Mouse (Mus musculus): ENCODE data around the gene Dio1. TPM values are rescaled to one million over a fixed set of nuclear protein-coding genes. Genes with fewer than 3 reads are reported as not detected.

Gene Dio1
- total and polyA plus RNA-seq, 2 experiments from 2014 or later: not detected

DNA sequence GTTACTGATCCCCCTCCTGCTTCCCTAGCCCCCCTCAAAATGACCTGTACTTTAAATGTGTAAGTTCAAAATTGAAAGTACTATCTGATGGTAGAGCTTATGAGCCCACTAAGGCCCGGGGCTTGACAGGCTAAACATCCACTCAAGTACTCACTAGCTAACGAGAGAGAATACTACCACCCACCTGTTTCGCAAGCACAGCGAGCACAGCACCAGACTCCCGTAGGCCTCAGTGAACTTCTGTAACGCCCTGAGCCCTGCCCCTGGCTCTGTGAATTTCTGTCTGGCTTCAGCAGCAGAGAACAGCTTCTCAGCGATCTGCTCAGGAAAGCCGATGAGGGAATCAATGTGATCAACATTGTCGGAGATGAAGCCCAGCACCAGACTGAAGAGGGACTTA lies 59.9 kb downstream of the Dio1 start:
- WGBS: 82% methylated on average over 9 of the region's 9 CpGs
- Histone ChIP-seq H3K4me1 (ENCODE audit: insufficient read depth) (no peaks in the 10 kb centered on the region), H3K4me2 (ENCODE audit: low read depth) (no peak overlapping the region), H3K9me3 (ENCODE audit: low read length) (no peaks in the 10 kb centered on the region), H3K4me3 (ENCODE audit: low read depth, low read length) (no peak overlapping the region), H3K36me3 (ENCODE audit: insufficient read depth) (peaks cover 10% of the 10 kb centered on the region; the same call in 1 of the 2 replicates), H3K9ac (no peak overlapping the region), H3K27ac (ENCODE audit: low read depth, low read length) (no peak overlapping the region), H3K27me3 (ENCODE audit: insufficient read depth, low read length) (no peaks in the 10 kb centered on the region)
- ATAC-seq (no peak), DNase-seq (no peak)
- no peak for TF ChIP-seq CTCF (IDR thresholded peaks at IDR 0.05; ENCODE audit: low read depth)

DNA sequence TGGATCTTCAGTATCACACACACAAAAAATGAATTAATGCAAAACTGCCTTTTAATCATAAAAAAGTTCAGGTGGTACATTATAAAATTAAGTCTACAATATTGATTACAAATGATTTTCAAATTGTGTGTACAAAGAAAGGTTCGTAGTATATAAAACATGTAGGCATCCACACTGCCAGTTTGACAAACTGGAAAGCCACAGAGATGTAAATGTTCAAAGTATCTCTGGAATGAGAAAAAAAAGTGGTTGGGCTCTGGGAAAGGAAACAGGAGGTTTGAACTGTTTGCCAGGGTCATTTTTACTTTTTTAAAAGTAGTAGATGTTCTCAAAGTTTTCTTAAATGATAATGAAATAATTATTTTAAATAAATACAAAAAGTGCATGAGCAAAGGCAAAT lies 60.9 kb downstream of the Dio1 start:
- no peak overlapping the region for H3K4me3 ChIP-seq (ENCODE audit: low read depth, low read length)
- ATAC-seq (no peak), DNase-seq (no peak)
- H3K27me3 ChIP-seq (ENCODE audit: insufficient read depth, low read length): no peaks in the 10 kb centered on the region
- H3K4me1 ChIP-seq (ENCODE audit: insufficient read depth): no peaks in the 10 kb centered on the region
- H3K4me2 ChIP-seq (ENCODE audit: low read depth): no peak overlapping the region
- no peaks in the 10 kb centered on the region for H3K9me3 ChIP-seq (ENCODE audit: low read length)
- no peak for TF ChIP-seq CTCF (IDR thresholded peaks at IDR 0.05; ENCODE audit: low read depth)
- no peak overlapping the region for H3K27ac ChIP-seq (ENCODE audit: low read depth, low read length)
- 88% methylated on average over 1 of the region's 1 CpGs for WGBS
- H3K36me3 ChIP-seq (ENCODE audit: insufficient read depth): peaks cover 13% of the 10 kb centered on the region; the same call in 1 of the 2 replicates
- H3K9ac ChIP-seq: no peak overlapping the region

DNA sequence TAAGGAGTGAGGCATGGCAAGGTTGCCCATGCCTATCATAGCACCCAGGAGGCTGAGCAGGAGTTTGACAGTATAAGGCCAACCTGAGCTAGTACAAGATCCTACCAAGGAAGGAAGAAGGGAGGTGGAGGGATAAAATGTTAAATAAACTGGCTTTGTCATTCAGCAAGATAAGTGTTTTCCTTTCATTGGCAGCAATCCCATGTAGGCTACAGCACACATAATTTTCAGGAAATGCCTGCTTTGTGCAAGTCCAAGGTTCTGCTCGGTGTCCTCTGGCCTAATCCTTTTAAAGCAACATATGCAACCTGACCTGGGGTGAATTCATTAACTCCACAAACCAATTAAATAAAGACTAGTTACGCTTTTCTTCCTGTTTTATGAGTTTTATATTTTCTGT lies 61.6 kb downstream of the Dio1 start:
- Histone ChIP-seq H3K36me3 (ENCODE audit: insufficient read depth) (peaks cover 17% of the 10 kb centered on the region), H3K9ac (no peak overlapping the region), H3K4me2 (ENCODE audit: low read depth) (no peak overlapping the region), H3K27ac (ENCODE audit: low read depth, low read length) (no peak overlapping the region), H3K4me3 (ENCODE audit: low read depth, low read length) (no peak overlapping the region), H3K27me3 (ENCODE audit: insufficient read depth, low read length) (no peaks in the 10 kb centered on the region), H3K9me3 (ENCODE audit: low read length) (no peaks in the 10 kb centered on the region), H3K4me1 (ENCODE audit: insufficient read depth) (no peaks in the 10 kb centered on the region)
- ATAC-seq: no peak
- no peak for TF ChIP-seq CTCF (IDR thresholded peaks at IDR 0.05; ENCODE audit: low read depth)
- 56% methylated on average over 2 of the region's 2 CpGs for WGBS
- no peak for DNase-seq

DNA sequence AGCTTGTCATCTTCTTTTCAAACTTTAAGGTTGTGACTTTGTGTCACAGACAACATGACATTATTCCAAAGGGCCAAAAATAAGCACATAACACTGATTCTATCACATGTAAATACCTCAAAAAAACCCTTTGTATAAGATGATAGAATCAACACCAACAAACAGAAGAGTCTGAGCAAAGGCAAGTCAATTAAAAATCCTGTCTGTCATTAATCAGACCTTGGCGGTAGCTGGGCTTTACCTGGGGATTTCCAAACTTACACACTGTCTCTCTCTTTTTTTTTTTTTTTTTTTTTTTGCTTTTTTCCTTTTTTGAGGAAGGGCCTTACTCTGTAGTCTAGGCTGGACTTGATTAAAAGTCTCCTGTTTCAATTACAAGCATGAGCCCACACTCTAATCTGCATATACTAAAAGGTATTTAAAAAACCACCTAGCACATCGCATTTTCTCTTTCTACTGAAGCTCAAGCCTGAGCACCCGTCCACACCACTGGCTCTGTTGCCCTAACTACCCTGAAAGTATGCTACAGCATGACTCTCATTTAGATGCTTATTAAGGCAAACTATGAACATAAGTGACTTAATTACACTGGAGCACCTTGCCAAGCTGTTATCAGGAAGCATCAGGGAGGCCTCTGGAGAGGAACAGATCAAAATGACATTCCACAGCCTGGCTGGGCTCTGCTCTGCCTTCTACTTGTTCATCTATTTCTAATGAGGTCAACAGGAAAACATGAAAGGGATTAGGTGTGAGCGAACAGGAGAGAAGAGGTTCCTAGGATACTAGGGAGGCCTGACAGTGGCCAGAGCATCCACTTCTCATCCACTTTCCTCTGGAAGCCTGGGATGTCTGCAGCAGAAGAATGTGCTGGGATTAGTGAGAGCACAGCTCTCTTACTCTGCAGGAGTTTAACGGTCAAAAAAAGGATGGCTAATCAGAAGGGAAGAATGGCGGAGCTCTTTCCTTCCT lies 63.3 kb downstream of the Dio1 start:
- Histone ChIP-seq H3K9ac (no peak overlapping the region), H3K27me3 (ENCODE audit: insufficient read depth, low read length) (no peaks in the 10 kb centered on the region), H3K27ac (ENCODE audit: low read depth, low read length) (no peak overlapping the region), H3K4me2 (ENCODE audit: low read depth) (no peak overlapping the region), H3K9me3 (ENCODE audit: low read length) (no peaks in the 10 kb centered on the region), H3K4me3 (ENCODE audit: low read depth, low read length) (no peak overlapping the region), H3K36me3 (ENCODE audit: insufficient read depth) (peaks cover 27% of the 10 kb centered on the region), H3K4me1 (ENCODE audit: insufficient read depth) (no peaks in the 10 kb centered on the region)
- 53% methylated on average over 6 of the region's 6 CpGs for WGBS
- ATAC-seq: no peak
- TF ChIP-seq CTCF (IDR thresholded peaks at IDR 0.05; ENCODE audit: low read depth): no peak
- no peak for DNase-seq

Other genes with a start within 250 kb of the Dio1 start
- gene Mrpl37, start 240.3 kb downstream of the Dio1 start, total RNA-seq (2014; rRNA removed): 43.8 and 48.5 TPM in 2 replicates
- gene Mrpl37, start 240.3 kb downstream of the Dio1 start, polyA plus RNA-seq (2015; fragmentation: Nextera tagmentation; extraction: Ambion mirVana): 73.3 and 80.4 TPM in 2 replicates
- gene Cyb5rl, start 240.2 kb downstream of the Dio1 start, total RNA-seq (2014; rRNA removed): 2.8 and 4.6 TPM in 2 replicates
- 4.0 and 4.5 TPM in 2 replicates for gene Cyb5rl, start 240.2 kb downstream of the Dio1 start, polyA plus RNA-seq (2015; fragmentation: Nextera tagmentation; extraction: Ambion mirVana)
- gene Cdcp2, start 210.3 kb downstream of the Dio1 start, total RNA-seq (2014; rRNA removed): not detected in 2 replicates
- 0.09 TPM in 1 of 2 replicates, not detected in the other for gene Cdcp2, start 210.3 kb downstream of the Dio1 start, polyA plus RNA-seq (2015; fragmentation: Nextera tagmentation; extraction: Ambion mirVana)
- 126 and 134 TPM in 2 replicates for gene Tmem59, start 128.8 kb downstream of the Dio1 start, total RNA-seq (2014; rRNA removed)
- 361 and 363 TPM in 2 replicates for gene Tmem59, start 128.8 kb downstream of the Dio1 start, polyA plus RNA-seq (2015; fragmentation: Nextera tagmentation; extraction: Ambion mirVana)
- 13.4 and 22.3 TPM in 2 replicates for gene Tceanc2, start 128.1 kb downstream of the Dio1 start, total RNA-seq (2014; rRNA removed)
- gene Tceanc2, start 128.1 kb downstream of the Dio1 start, polyA plus RNA-seq (2015; fragmentation: Nextera tagmentation; extraction: Ambion mirVana): 26.5 and 35.4 TPM in 2 replicates
- 0.69 TPM in 1 of 2 replicates, not detected in the other for gene Ldlrad1, start 98.0 kb downstream of the Dio1 start, total RNA-seq (2014; rRNA removed)
- gene Ldlrad1, start 98.0 kb downstream of the Dio1 start, polyA plus RNA-seq (2015; fragmentation: Nextera tagmentation; extraction: Ambion mirVana): not detected in 2 replicates
- gene Lrrc42, start 53.6 kb downstream of the Dio1 start, total RNA-seq (2014; rRNA removed): 12.4 and 14.7 TPM in 2 replicates
- 27.9 and 36.4 TPM in 2 replicates for gene Lrrc42, start 53.6 kb downstream of the Dio1 start, polyA plus RNA-seq (2015; fragmentation: Nextera tagmentation; extraction: Ambion mirVana)
- gene Hspb11, start 53.6 kb downstream of the Dio1 start, total RNA-seq (2014; rRNA removed): 17.9 and 20.4 TPM in 2 replicates
- 40.5 and 43.8 TPM in 2 replicates for gene Hspb11, start 53.6 kb downstream of the Dio1 start, polyA plus RNA-seq (2015; fragmentation: Nextera tagmentation; extraction: Ambion mirVana)
- gene Yipf1, start 7.2 kb upstream of the Dio1 start, total RNA-seq (2014; rRNA removed): 47.6 and 65.3 TPM in 2 replicates
- gene Yipf1, start 7.2 kb upstream of the Dio1 start, polyA plus RNA-seq (2015; fragmentation: Nextera tagmentation; extraction: Ambion mirVana): 60.2 and 61.5 TPM in 2 replicates
- 23.6 and 30.4 TPM in 2 replicates for gene Ndc1, start 60.6 kb upstream of the Dio1 start, total RNA-seq (2014; rRNA removed)
- 14.3 and 18.7 TPM in 2 replicates for gene Ndc1, start 60.6 kb upstream of the Dio1 start, polyA plus RNA-seq (2015; fragmentation: Nextera tagmentation; extraction: Ambion mirVana)
- gene Glis1, start 127.4 kb upstream of the Dio1 start, total RNA-seq (2014; rRNA removed): 0.43 and 1.6 TPM in 2 replicates
- gene Glis1, start 127.4 kb upstream of the Dio1 start, polyA plus RNA-seq (2015; fragmentation: Nextera tagmentation; extraction: Ambion mirVana): 0.49 and 1.6 TPM in 2 replicates

All from forebrain, postnatal 0 days (tissue).